8 mouse cellular contexts compared by ENCODE assay signal in the genomic region with DNA sequence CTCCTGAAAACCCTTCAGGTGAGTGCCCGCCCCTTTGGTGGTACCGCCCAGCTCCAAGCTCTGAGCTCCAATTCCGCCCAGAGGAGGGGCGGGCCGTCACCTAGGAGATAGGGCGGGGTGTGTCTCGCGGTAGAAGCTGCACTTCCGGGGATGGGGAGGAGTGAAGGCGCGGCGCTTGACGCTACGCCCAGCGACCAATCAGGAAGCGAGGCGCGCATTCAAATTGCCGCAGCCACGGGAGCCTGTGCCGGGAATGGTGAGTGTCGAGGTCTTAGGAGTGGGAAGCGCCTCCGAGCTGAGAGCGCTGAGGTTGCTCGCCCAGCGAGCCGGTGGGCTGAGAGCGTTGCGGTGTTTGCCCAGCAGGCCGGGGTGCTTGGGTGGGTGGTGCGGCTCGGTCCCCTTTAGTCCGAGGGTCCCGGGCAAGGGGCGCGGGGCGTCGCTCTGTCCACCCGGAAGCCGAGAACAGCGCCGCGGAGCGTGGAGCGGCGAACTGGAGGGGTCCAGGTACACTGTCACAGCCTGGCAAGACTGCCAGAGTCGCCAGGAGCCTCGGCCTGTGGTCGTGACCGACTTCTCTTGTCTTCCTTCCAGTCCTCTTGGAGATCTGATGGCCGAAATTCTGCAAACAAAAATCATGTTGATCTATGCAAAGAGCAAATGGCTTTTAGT. TPM values are rescaled to one million over a fixed set of nuclear protein-coding genes. Genes with fewer than 3 reads are reported as not detected.
DNase-seq lines count a peak whose midpoint lies in the region; ATAC-seq and TF ChIP-seq lines count a peak whose summit lies in the region.

A gene (plus strand): TSS at position 201 of the 669 bp plus-strand sequence.

- 0 out of 2 replicates have a peak within 1 kb of the TSS, but pooled peaks have one; percentile 24 for H3K27ac ChIP-seq in heart, embryonic 11.5 days (ENCODE audit: low read depth, low read length)
- no peak within 1 kb of the TSS for H3K27ac ChIP-seq in kidney, embryonic 16.5 days (ENCODE audit: low read length)
- no peak within 1 kb of the TSS for H3K27ac ChIP-seq in liver, adult 2 months (replicated peaks; ENCODE audit: insufficient read depth, low read depth, low read length)

- peak within 1 kb of the TSS; percentile 1 for H3ac ChIP-seq in myocyte (ENCODE audit: control insufficient read depth, insufficient read length)

- H3K36me3 ChIP-seq in heart, embryonic 11.5 days (ENCODE audit: control insufficient read depth, insufficient read depth, low read length) = no peaks in the 10 kb centered on the region
- H3K36me3 ChIP-seq in kidney, embryonic 16.5 days (ENCODE audit: insufficient read depth, low read length) = peaks cover 15% of the 10 kb centered on the region; the same call in 1 of the 2 replicates
- H3K36me3 ChIP-seq in liver, adult 2 months (ENCODE audit: control insufficient read depth, insufficient read depth, low read length) = no peaks in the 10 kb centered on the region
- peaks cover 3% of the 10 kb centered on the region for H3K36me3 ChIP-seq in myocyte (ENCODE audit: control insufficient read depth, insufficient read depth)
- H3K36me3 ChIP-seq in splenic B cell, adult 2 months (ENCODE audit: control insufficient read depth, insufficient read depth, low read length, poor library complexity, severe bottlenecking) = no peaks in the 10 kb centered on the region

- WGBS in heart, embryonic 11.5 days (ENCODE audit: insufficient replicate concordance) = under 1% methylated on average over 52 of the region's 52 CpGs
- under 1% methylated on average over 52 of the region's 52 CpGs for WGBS in kidney, embryonic 16.5 days
- 2% methylated on average over 52 of the region's 52 CpGs for WGBS in liver, adult 2 months

- peak within 1 kb of the TSS; percentile 79 for H3K9ac ChIP-seq in heart, embryonic 11.5 days (ENCODE audit: low read depth, low read length)
- peak within 1 kb of the TSS; percentile 80 for H3K9ac ChIP-seq in kidney, embryonic 16.5 days (replicated peaks; ENCODE audit: low read length)
- no peak within 1 kb of the TSS for H3K9ac ChIP-seq in liver, adult 2 months (ENCODE audit: low read depth, low read length)

- H3K79me2 ChIP-seq in liver, adult 2 months (ENCODE audit: control insufficient read depth, insufficient read depth, low read length) = no peaks in the 10 kb centered on the region
- peaks cover 20% of the 10 kb centered on the region for H3K79me2 ChIP-seq in myocyte (ENCODE audit: control insufficient read depth, insufficient read depth)

- H3K9me3 ChIP-seq in heart, embryonic 11.5 days (replicated peaks; ENCODE audit: control insufficient read depth, low read length) = no peaks in the 10 kb centered on the region
- no peaks in the 10 kb centered on the region for H3K9me3 ChIP-seq in kidney, embryonic 16.5 days (ENCODE audit: low read length)

- H3K4me1 ChIP-seq in heart, embryonic 11.5 days (ENCODE audit: control insufficient read depth, insufficient read depth, low read length) = peaks cover 8% of the 10 kb centered on the region
- peaks cover 20% of the 10 kb centered on the region for H3K4me1 ChIP-seq in kidney, embryonic 16.5 days (ENCODE audit: insufficient read depth, low read length)
- H3K4me1 ChIP-seq in liver, adult 2 months (ENCODE audit: control insufficient read depth, insufficient read depth, low read length) = no peaks in the 10 kb centered on the region

- peak within 1 kb of the TSS; percentile 82 for H3K4me2 ChIP-seq in heart, embryonic 11.5 days
- peak within 1 kb of the TSS; percentile 98 for H3K4me2 ChIP-seq in kidney, embryonic 16.5 days (replicated peaks; ENCODE audit: low read depth, low read length)
- H3K4me2 ChIP-seq in myocyte (ENCODE audit: low read depth) = peak within 1 kb of the TSS; percentile 85

- peak; percentile 98 for DNase-seq in B cell, adult 2 months
- peak; percentile 96 for DNase-seq in brain, adult 2 months (ENCODE audit: low read depth, low spot score)
- peak; percentile 87 for DNase-seq in liver, adult 2 months (ENCODE audit: extremely low read depth, low read depth, low spot score)
- DNase-seq in splenic B cell, adult 2 months (ENCODE audit: low read depth, low spot score) = peak; percentile 96

- no peak for TF ChIP-seq POLR2A in liver, adult 2 months (IDR thresholded peaks at IDR 0.05; ENCODE audit: extremely low read depth, insufficient read depth, low read length)
- peak; percentile 87 for TF ChIP-seq POLR2A in myocyte (IDR thresholded peaks at IDR 0.05; ENCODE audit: insufficient read length, low read depth)

- peak; percentile 98 for ATAC-seq in erythroblast, adult 5-6 weeks (replicated peaks; ENCODE audit: low FRiP score, poor library complexity, severe bottlenecking)
- peak; percentile 99 for ATAC-seq in heart, embryonic 11.5 days (replicated peaks; ENCODE audit: insufficient number of reproducible peaks, low FRiP score, low TSS enrichment)
- peak; percentile 99 for ATAC-seq in kidney, embryonic 16.5 days (ENCODE audit: low FRiP score, low TSS enrichment)

- peak within 1 kb of the TSS; percentile 66 for H3K4me3 ChIP-seq in heart, embryonic 11.5 days (ENCODE audit: low read depth, low read length)
- peak within 1 kb of the TSS; percentile 79 for H3K4me3 ChIP-seq in kidney, embryonic 16.5 days (ENCODE audit: low read length)
- peak within 1 kb of the TSS; percentile 38 for H3K4me3 ChIP-seq in liver, adult 2 months (ENCODE audit: insufficient read depth, low read depth, low read length)
- H3K4me3 ChIP-seq in myocyte = peak within 1 kb of the TSS; percentile 52

- TF ChIP-seq CTCF in liver, adult 2 months (IDR thresholded peaks at IDR 0.05; ENCODE audit: low read depth, low read length) = no peak

- no peaks in the 10 kb centered on the region for H3K27me3 ChIP-seq in heart, embryonic 11.5 days (ENCODE audit: control insufficient read depth, insufficient read depth, low read length)
- H3K27me3 ChIP-seq in kidney, embryonic 16.5 days (ENCODE audit: insufficient read depth, low read length) = no peaks in the 10 kb centered on the region
- no peaks in the 10 kb centered on the region for H3K27me3 ChIP-seq in liver, adult 2 months (ENCODE audit: control insufficient read depth, insufficient read depth, low read length)
- H3K27me3 ChIP-seq in myocyte (ENCODE audit: control insufficient read depth, insufficient read depth, insufficient read length) = no peaks in the 10 kb centered on the region
- no peaks in the 10 kb centered on the region for H3K27me3 ChIP-seq in splenic B cell, adult 2 months (ENCODE audit: control insufficient read depth, insufficient read depth, low read length, poor library complexity, severe bottlenecking)

TF ChIP-seq in myocyte, 11 proteins besides CTCF, POLR2A, EP300 and RAD21:
- TF ChIP-seq SRF (IDR thresholded peaks at IDR 0.05; ENCODE audit: control insufficient read depth, insufficient read length, low read depth) (peak; percentile 59), TCF3 (IDR thresholded peaks at IDR 0.05; ENCODE audit: insufficient read length, low read depth) (no peak), TCF12 (IDR thresholded peaks at IDR 0.05; ENCODE audit: insufficient read depth, poor library complexity, severe bottlenecking) (no peak), REST (IDR thresholded peaks at IDR 0.05; ENCODE audit: insufficient read depth, insufficient read length) (no peak), MYOD1 (IDR thresholded peaks at IDR 0.05; ENCODE audit: control insufficient read depth in 1 of 3, insufficient read length in 2 of 3, low read depth in 2 of 3) (no peak), MYOG (IDR thresholded peaks at IDR 0.05; ENCODE audit: control insufficient read depth in 1 of 3, insufficient read depth in 1 of 3, insufficient read length in 2 of 3, low read depth in 2 of 3) (peak in 1 of 3 experiments; percentile 12), MAX (IDR thresholded peaks at IDR 0.05; ENCODE audit: low read depth) (no peak), POLR2AphosphoS2 (IDR thresholded peaks at IDR 0.05; ENCODE audit: insufficient read length, low read depth) (peak; percentile 67), USF1 (IDR thresholded peaks at IDR 0.05; ENCODE audit: low read depth) (no peak), CEBPB (IDR thresholded peaks at IDR 0.05; ENCODE audit: insufficient read depth, poor library complexity, severe bottlenecking) (no peak), E2F4 (IDR thresholded peaks at IDR 0.05; ENCODE audit: insufficient read depth) (peak; percentile 99)

RNA-seq across cellular contexts. Expression of the gene that starts here (rescaled TPM):
- 5.8 and 20.1 TPM in 2 replicates for total RNA-seq in erythroblast, adult 5-6 weeks (2015; ENCODE audit: low replicate concordance)
- total RNA-seq in erythroblast, adult 5-6 weeks (2017; ENCODE audit: low replicate concordance) = 18.7 and 26.9 TPM in 2 replicates
- polyA plus RNA-seq in heart, embryonic 11.5 days (2014; fragmentation: Nextera tagmentation; extraction: Ambion mirVana) = 5.1 and 6.9 TPM in 2 replicates
- 4.7 and 6.7 TPM in 2 replicates for polyA plus RNA-seq in kidney, embryonic 16.5 days (2015; fragmentation: Nextera tagmentation; extraction: Ambion mirVana)
- total RNA-seq in liver, adult 2 months (2014; rRNA removed) = 0.07 and 0.09 TPM in 2 replicates
- polyA plus RNA-seq in liver, adult 2 months (2012; rRNA removed) = 0.02 TPM in 1 of 2 replicates, not detected in the other
- 1.9 TPM for polyA plus RNA-seq in myocyte (2012; fragmentation: generic; extraction: Trizol)

Comparison
In these comparisons a context has a peak if more than half of its experiments do, and no peak if none do; other contexts are left out.
1. Peak in DNase-seq and H3K4me3 ChIP-seq in liver, adult 2 months; RNA of the gene not detected or under 1 TPM.